Mouse (Mus musculus): Measurements from ENCODE around the gene Khdrbs2. TPM values are rescaled to one million over a fixed set of nuclear protein-coding genes. Genes with fewer than 3 reads are reported as not detected.
"Not testable (repeated sequence)": the region's sequence is repeated elsewhere in the genome, so short reads cannot be mapped to it uniquely, and the experiment has no call there.

Khdrbs2 gene
- total RNA-seq, 2 experiments from 2014 or later, result not detected

DNA sequence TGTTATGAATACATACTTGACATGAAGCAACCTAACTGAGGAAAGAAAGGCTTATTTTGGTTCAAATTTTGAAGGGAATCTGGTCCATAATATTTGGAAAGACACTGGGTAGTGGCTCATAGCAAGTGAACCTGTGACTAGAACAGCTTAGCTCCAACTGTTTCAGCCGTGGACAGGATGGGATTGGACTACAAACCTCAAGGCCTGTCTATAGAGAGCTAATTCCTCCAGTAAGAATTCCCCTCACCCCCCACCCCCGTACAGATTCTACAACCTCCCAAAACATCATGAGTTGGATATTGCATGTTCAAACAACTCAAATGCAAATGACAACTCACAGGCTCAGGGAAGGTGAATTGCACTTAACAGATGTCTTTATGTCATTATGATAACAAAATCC, 298.5 kb downstream of the Khdrbs2 start:
- no peak for DNase-seq

DNA sequence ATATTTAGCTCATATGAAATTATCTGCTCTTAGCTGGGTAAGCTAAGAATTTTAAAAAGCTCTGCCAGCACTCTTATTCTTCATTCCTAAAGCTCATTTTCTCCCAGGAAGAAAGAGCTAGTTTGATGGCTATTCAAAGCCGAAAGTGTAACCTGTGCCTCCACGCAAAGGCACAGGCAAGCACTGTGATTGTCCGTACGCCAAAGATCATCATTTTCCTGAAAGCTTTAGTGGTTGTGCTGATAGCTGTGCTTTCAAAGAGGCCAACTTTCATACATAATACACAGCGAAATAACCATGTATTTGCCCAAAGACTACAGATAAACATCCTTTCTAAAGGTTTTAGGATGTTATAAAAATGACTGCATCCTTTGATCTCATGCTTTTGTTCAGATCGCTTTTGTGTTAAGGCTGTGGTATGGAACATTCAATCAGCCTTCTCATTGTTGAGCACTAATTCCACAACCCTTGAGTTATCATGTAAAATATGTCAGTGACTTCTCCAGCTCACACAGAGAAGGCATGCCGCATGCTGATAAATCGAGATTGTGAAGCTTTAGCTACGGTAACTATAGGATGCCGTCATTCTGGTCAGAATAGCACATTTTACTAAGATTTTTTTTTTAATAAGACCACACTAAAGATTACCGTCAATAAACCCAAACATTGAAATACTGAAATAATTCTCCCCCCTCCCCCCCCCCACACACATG, 299.1 kb downstream of the Khdrbs2 start:
- no peak for DNase-seq

DNA sequence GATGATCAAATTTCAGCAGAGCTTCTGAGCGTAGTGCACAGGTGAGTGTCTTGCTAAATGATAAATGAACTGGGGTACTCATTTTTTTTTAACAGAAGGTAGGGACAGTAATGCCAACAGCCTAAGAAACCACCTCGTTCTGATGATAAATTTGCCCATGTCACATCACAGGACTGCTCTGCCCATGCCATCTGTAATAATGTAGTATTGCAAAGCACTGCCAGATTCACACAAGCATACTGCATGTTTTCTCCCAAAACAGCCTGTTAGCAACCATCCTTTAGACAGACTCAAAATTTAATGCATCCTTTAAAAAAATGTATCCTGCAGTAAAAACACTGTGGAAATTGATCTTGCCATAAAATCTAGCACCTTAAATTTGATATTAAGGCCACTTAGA, 315.4 kb downstream of the Khdrbs2 start:
- no peak for DNase-seq

DNA sequence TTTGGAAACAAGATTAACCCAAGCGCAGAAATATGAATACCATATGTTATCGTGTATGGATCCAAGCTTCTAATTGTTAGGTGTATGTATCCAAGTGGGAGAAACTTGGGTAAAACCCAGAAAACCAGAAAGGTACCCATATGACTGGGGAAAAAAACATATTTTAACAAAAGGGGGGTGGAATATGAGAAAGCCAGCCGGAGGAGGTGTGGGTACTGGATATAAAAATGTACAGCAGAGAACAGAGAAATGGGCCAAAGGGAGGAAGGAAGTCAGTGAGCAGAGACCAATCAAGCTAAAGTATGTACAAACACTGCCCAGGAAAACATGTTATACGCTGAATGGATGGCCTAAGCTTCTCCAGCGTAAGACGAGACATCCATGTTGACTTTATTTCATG, 330.9 kb downstream of the Khdrbs2 start:
- no peak for DNase-seq

DNA sequence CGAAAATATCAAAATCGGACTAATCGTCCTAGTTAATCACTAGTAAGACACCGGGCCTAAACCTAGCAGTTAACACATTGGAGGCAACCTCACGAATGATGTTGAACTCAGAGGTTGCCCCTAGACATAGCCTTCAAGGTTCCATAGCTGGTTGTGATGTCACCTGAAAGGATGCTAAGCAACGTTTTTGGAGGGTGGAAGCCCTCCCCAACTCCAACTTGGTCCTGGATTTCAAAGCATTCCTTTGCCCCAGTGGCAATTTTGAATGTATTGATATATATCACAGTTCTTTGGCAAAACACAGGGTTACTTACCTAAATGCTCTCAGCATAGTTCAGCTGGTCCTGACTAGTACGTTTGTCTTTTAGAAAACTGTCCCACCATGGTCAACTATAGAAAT, 374.7 kb downstream of the Khdrbs2 start, which contains the start of gene Gm5415:
Gene Gm5415 (minus strand): TSS at position 101 of the 400 bp plus-strand sequence.
- DNase-seq, result not testable (repeated sequence)

DNA sequence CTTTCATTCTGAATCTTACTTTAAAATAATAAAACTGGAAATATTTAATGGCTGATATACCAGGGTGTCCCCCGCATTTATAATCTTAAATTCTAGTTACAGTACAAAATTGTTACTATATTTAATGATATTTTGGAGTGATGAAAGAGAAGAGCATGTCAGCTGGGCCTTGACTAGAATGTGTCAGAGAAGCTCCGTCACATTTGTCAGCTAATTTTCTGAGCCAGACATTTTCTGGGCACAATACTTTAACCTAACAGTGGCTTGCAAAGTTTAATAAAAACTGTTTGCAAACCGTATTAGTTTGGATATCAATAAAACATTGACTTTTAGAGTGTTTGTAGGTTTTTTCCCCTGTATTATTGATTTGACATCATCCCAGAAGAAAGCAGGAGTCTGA, 380.9 kb downstream of the Khdrbs2 start:
- DNase-seq, result no peak

DNA sequence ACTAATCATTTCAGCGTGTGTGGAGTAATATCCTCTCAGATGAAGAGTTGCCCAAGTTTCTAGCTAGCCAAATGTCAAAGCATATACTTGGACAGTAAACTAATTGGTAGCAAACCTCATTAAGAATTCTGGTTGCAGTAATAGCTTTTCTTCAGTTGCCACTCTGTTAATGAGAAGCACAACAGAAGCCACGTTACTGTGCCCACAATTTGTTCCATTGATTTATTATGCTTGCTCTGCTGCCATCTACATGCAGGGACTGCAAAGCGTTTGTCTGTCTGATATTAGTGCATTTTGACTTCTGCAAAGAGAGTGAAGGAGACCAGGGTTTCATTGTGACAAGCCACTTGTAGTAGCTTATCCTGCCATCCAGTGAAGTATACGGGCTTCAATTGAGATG, 381.4 kb downstream of the Khdrbs2 start:
- no peak for DNase-seq

DNA sequence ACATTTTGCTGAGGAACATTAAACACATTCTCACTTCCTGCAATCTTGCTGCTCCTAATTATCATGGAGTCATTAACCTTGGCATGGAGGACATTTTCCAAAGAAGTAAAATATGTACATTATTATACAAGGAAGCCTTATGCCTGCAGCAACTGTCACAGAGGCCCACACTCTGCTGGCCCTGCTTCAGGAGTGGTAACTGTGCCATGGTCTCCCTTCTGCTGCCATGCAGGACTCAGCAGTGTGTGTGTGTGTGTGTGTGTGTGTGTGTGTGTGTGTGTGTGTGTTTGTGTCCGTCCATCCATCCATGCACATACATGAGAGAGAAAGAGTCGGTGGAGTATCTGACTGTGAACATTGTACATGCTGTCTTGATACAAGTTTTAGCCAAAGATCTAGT, 396.4 kb downstream of the Khdrbs2 start:
- no peak for DNase-seq

DNA sequence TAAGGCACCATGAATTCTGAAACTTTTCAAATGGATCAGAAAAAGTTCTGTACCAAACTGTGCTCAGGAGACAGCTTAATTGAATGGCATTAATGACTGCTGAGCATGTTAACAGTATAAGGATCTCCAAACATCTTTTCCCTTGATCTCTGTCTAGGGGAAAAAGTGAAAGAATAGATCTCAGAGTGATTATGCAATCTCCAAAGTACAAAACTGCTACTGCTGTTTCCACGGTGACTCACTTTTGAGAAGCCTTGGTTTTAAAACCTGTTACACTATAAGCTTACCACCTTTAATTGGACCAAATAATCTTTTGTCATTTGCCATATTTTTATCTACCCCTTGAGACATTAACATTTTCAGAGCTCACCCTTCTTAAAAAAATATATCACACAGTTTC, 453.5 kb downstream of the Khdrbs2 start:
- DNase-seq, result no peak

DNA sequence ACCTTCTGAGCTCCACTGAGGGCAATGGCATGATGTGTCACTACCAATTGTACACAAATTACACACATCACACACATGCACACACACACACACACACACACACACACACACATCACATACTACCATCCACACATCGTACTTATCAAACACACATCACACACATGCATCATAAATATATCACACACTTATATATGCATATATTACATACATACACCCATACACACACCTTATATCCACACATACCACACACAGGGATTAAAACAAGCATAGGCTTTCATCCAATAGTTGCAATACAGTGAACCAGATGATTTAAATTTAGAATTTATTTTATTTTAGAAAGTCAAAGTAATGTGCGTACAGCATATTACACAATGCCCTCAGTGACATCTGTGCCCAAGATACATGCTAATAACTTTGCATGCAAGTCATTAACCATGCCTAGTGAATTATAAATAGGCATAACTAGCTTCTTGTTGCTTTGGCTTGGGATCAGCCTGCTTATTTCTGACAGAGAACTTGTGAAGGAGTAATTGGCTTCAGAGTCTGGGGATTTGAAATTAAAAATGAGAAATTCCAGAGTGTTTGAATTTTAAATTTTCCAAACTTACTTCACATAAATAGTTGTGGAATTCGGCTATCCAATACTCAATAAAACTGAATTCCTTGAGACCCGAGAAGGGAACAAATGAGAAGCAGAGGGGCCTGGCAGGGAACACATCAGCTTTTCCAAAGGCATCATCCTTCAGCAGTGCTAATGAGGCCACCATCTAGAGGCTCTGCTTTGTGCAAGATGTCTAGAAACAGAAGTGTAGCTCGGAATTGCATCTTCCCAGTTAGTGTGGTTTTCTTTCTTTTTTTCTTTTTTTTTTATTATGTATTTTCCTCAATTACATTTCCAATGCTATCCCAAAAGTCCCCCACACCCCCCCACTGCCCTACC, 460.2 kb downstream of the Khdrbs2 start:
- no peak for DNase-seq

DNA sequence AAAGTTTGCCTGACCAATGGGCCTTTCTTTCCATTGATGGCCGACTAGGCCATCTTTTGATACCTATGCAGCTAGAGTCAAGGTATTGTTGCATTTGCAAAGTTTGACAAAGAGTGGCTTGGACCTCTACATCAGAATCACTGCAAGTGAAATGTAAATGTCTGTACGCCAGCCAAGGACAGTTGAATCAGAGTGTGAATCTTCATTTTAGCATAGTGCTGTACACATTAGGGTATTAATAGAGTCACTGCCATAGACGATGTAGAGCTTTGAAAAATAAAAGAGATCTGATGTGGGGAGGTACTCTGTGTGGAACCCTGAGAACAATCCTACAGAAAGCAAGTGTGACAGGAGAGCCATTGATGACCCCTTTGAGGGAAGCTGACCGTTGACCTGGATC, 460.9 kb downstream of the Khdrbs2 start:
- no peak for DNase-seq

DNA sequence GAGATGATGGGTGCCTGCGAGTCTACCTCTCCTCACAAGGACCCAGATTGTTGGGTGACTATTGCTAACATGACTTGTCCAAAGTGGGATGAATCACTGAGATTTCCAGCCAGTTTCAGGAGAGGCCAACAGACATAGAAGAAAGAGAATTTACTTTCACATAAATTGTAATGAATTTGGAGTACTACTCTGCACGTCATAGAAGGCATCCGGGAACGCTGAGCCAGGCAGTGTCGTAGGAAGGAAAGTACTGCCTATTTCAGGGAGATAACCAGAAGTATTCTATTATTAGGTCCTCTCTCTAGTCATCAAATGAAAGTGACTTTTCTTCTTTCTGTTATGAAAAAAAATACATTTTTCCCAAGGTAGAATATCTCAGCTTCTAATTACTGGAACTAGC, 466.6 kb downstream of the Khdrbs2 start:
- DNase-seq, result no peak

DNA sequence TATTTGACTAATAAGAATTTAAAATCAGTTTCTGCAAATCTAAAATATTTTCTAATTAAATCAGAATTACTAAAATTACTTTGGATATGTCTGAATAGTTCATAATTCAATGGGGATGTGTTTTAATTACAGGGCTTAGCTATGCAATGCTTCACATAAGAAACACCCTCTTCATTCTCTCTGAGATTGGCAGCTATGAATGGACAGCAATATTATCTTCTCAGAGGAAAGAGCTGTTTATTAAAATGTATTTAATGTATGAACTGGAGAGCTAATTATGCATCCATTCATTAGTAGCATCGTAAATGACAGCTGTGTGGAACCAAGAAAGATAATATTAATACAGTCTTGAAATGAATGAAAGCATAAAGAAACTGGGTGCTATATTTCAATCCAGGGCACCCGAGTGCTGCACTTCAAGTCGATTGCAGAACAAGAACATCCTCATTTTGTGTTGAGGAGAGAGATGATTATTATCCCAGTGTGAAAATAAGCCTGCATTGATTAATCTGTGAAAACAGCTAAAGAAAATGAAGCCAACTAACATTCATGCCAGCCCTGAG, 477.2 kb downstream of the Khdrbs2 start:
- no peak for DNase-seq

DNA sequence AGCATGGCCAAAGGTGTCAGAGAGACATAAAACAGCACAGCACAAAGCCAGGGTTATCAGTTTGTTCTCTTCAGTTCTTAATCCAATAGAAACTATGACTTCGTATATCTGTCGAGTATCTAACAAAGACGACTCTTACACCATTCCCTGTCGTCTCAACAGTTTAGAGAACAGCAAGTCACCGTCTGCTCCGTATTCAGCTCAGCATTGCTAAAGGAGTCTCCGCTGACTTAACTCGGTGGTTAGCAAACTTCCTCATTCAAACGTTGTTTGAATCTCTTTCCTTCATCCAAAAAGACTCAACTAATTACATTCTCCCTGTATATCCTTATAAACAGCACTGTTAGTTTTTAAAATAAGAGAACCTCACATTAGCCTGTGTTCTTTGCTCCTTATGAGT, 521.3 kb downstream of the Khdrbs2 start:
- no peak for DNase-seq

DNA sequence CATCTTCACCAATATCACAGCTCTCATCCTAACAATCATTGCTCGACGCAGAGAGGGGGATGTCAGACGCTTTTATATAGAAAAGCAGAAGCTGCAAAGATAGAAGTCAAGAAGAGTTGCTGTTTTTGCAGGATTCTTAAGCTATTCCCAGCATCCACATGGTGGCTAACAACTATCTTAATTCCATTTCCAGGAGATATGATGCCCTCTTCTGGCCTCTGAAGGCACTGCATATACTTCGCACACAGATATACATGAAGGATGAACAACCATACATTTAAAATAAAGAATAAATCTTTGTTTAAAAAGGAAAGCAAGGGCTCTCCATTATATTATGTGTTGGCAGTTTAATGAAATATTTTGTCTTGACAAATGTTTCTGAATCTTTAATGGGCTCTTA, 527.6 kb downstream of the Khdrbs2 start:
- DNase-seq, result no peak

DNA sequence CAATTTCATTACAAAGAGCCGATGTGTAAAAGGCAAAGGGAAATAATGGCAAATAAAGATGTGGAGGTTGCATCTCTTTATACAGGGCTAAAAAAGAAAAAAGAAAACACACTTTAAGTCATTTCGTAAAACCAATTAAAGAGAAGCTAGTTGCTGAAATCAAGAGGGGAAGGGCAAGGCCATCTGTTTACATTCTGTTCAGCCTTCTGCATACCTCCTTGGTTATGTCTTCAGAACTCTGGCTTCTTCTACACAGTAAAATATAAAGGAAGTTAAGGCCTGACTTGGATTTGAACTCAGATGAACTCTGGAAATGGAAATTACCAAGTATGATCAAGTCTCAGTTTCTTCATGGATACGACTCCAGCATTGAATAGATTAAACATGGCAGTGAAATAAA, 528.8 kb downstream of the Khdrbs2 start:
- DNase-seq, result no peak
